Mouse (Mus musculus): ENCODE data around the gene Phlda1. TPM values are rescaled to one million over a fixed set of nuclear protein-coding genes. Genes with fewer than 3 reads are reported as not detected.
A peak's percentile ranks its signal among the peaks of the same experiment; 100 is the strongest.

Phlda1 gene
- polyA plus RNA-seq, 1 experiment from 2014 or later = 137 TPM

- Histone ChIP-seq H3K4me3 (ENCODE audit: low read depth, low read length) (no peak overlapping the region), H3K27me3 (ENCODE audit: insufficient read depth, low read length) (no peaks in the 10 kb centered on the region), H3K36me3 (ENCODE audit: insufficient read depth) (no peaks in the 10 kb centered on the region), H3K9ac (no peak overlapping the region), H3K27ac (ENCODE audit: low read depth) (no peak overlapping the region), H3K4me2 (no peak overlapping the region), H3K9me3 (ENCODE audit: low read depth, low read length) (no peaks in the 10 kb centered on the region), H3K4me1 (ENCODE audit: insufficient read depth) (peaks cover 4% of the 10 kb centered on the region; the same call in 1 of the 2 replicates)
- no peak for DNase-seq
- no peak for ATAC-seq (ENCODE audit: insufficient read depth)
- TF ChIP-seq CTCF (IDR thresholded peaks at IDR 0.05; ENCODE audit: low read depth) = no peak
- WGBS = 68% methylated on average over 5 of the region's 5 CpGs
These were observed 21.0 kb downstream of the Phlda1 start for GRCm38 (mm10) chr10:111527057-111527456.

GRCm38 (mm10) chr10:111527613-111528012 lies 21.5 kb downstream of the Phlda1 start:
- no peaks in the 10 kb centered on the region for H3K27me3 ChIP-seq (ENCODE audit: insufficient read depth, low read length)
- no peak overlapping the region for H3K4me3 ChIP-seq (ENCODE audit: low read depth, low read length)
- no peak for ATAC-seq (ENCODE audit: insufficient read depth)
- H3K9ac ChIP-seq = no peak overlapping the region
- H3K4me2 ChIP-seq = no peak overlapping the region
- H3K27ac ChIP-seq (ENCODE audit: low read depth) = no peak overlapping the region
- no peak for DNase-seq
- WGBS = 66% methylated on average over 7 of the region's 7 CpGs
- peaks cover 4% of the 10 kb centered on the region; the same call in 1 of the 2 replicates for H3K4me1 ChIP-seq (ENCODE audit: insufficient read depth)
- H3K36me3 ChIP-seq (ENCODE audit: insufficient read depth) = no peaks in the 10 kb centered on the region
- H3K9me3 ChIP-seq (ENCODE audit: low read depth, low read length) = no peaks in the 10 kb centered on the region
- no peak for TF ChIP-seq CTCF (IDR thresholded peaks at IDR 0.05; ENCODE audit: low read depth)

- Histone ChIP-seq H3K4me3 (ENCODE audit: low read depth, low read length) (no peak overlapping the region), H3K27me3 (ENCODE audit: insufficient read depth, low read length) (no peaks in the 10 kb centered on the region), H3K9me3 (ENCODE audit: low read depth, low read length) (no peaks in the 10 kb centered on the region), H3K4me1 (ENCODE audit: insufficient read depth) (peaks cover 4% of the 10 kb centered on the region; the same call in 1 of the 2 replicates), H3K27ac (ENCODE audit: low read depth) (no peak overlapping the region), H3K4me2 (no peak overlapping the region), H3K9ac (no peak overlapping the region), H3K36me3 (ENCODE audit: insufficient read depth) (no peaks in the 10 kb centered on the region)
- DNase-seq = no peak
- 70% methylated on average over 4 of the region's 4 CpGs for WGBS
- no peak for ATAC-seq (ENCODE audit: insufficient read depth)
- TF ChIP-seq CTCF (IDR thresholded peaks at IDR 0.05; ENCODE audit: low read depth) = no peak
These were observed 22.2 kb downstream of the Phlda1 start for GRCm38 (mm10) chr10:111528283-111528682.

DNA sequence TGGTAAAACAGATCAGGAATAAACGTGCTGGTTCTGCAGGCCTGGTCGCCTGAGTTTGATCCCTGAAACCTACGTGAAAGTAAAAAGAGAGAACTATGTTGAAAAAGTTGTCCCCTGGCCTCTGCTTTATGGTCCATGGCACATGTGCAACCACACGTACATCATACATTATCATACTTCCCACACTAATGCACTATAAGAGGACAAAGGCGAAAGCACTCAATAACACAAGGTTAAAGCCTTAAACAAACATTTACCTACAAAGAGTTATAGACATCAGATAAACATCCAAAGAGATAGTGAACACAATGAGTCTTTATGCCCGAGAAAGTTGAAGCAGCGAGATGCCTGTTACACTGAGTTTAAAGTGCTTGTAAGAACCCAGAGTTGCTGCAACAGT lies 24.3 kb downstream of the Phlda1 start:
- ATAC-seq (ENCODE audit: insufficient read depth) (no peak), DNase-seq (no peak)
- H3K36me3 ChIP-seq (ENCODE audit: insufficient read depth) = no peaks in the 10 kb centered on the region
- TF ChIP-seq CTCF (IDR thresholded peaks at IDR 0.05; ENCODE audit: low read depth) = no peak
- H3K9me3 ChIP-seq (ENCODE audit: low read depth, low read length) = no peaks in the 10 kb centered on the region
- no peak overlapping the region for H3K9ac ChIP-seq
- no peak overlapping the region for H3K4me3 ChIP-seq (ENCODE audit: low read depth, low read length)
- no peaks in the 10 kb centered on the region for H3K27me3 ChIP-seq (ENCODE audit: insufficient read depth, low read length)
- WGBS = 58% methylated on average over 7 of the region's 7 CpGs
- no peak overlapping the region for H3K4me2 ChIP-seq
- H3K27ac ChIP-seq (ENCODE audit: low read depth) = no peak overlapping the region
- H3K4me1 ChIP-seq (ENCODE audit: insufficient read depth) = peaks cover 4% of the 10 kb centered on the region; the same call in 1 of the 2 replicates

DNA sequence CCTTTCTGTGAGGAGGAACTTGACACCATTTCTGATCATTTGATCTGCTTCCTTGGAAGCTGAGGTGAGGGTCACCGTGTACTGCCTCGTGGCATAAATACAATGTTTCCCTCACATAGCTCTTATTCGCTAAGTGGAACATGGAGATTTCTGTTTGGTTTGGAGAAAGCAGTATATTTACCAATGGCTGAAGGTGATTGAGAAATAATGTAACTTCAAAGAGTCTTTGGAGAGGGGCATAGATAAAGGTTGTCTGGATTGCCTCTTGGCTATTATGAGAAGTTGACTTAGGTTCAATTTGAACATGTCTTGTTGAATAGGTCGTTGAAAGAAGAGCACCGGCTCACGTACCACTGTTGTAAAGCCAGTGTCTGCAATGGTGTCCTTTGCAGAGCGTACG lies 28.6 kb downstream of the Phlda1 start:
- Histone ChIP-seq H3K4me3 (ENCODE audit: low read depth, low read length) (no peak overlapping the region), H3K4me2 (no peak overlapping the region), H3K36me3 (ENCODE audit: insufficient read depth) (no peaks in the 10 kb centered on the region), H3K4me1 (ENCODE audit: insufficient read depth) (peaks cover 10% of the 10 kb centered on the region), H3K27me3 (ENCODE audit: insufficient read depth, low read length) (no peaks in the 10 kb centered on the region), H3K9ac (no peak overlapping the region), H3K9me3 (ENCODE audit: low read depth, low read length) (no peaks in the 10 kb centered on the region), H3K27ac (ENCODE audit: low read depth) (no peak overlapping the region)
- TF ChIP-seq CTCF (IDR thresholded peaks at IDR 0.05; ENCODE audit: low read depth) = no peak
- 56% methylated on average over 8 of the region's 8 CpGs for WGBS
- no peak for DNase-seq
- ATAC-seq (ENCODE audit: insufficient read depth) = no peak

DNA sequence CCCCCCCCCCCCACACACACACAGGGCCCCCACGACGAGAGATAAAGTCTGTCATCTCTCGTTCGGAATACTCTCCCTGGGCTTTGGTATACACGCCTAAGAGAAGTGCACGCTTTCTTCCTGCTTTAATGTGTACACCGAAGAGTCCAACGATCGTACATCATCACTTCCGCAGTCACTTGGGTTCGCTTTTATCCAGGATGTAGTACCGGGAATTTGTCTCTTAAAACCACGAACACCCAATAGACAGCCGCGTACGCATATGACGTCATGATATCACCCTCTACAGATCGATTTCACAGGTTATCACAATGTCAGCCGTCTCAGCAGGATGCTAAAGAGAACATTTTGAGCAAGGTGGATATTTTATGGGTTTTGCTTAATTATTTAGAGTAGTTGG lies 31.3 kb downstream of the Phlda1 start:
- WGBS = 45% methylated on average over 19 of the region's 19 CpGs

GRCm38 (mm10) chr10:111539724-111540324 lies 33.7 kb downstream of the Phlda1 start:
- Histone ChIP-seq H3K36me3 (ENCODE audit: insufficient read depth) (no peaks in the 10 kb centered on the region), H3K4me2 (peak overlapping the region; percentile 28), H3K4me3 (ENCODE audit: low read depth, low read length) (no peak overlapping the region), H3K9me3 (ENCODE audit: low read depth, low read length) (no peaks in the 10 kb centered on the region), H3K4me1 (ENCODE audit: insufficient read depth) (peaks cover 23% of the 10 kb centered on the region), H3K27ac (ENCODE audit: low read depth) (peak overlapping the region; percentile 85), H3K9ac (no peak overlapping the region), H3K27me3 (ENCODE audit: insufficient read depth, low read length) (no peaks in the 10 kb centered on the region)
- whole genome bisulfite sequencing = 24% methylated on average over 9 of the region's 9 CpGs
- no peak for TF ChIP-seq CTCF (IDR thresholded peaks at IDR 0.05; ENCODE audit: low read depth)
- peak; percentile 78 for DNase-seq
- ATAC-seq (ENCODE audit: insufficient read depth) = peak; percentile 59

More for the DNA sequence above, 31.3 kb downstream of the Phlda1 start:
- H3K9ac ChIP-seq = peak overlapping the region; percentile 34
- H3K4me1 ChIP-seq (ENCODE audit: insufficient read depth) = peaks cover 16% of the 10 kb centered on the region
- ATAC-seq (ENCODE audit: insufficient read depth) = no peak
- DNase-seq = no peak
- peak overlapping the region; percentile 55 for H3K4me2 ChIP-seq
- no peak for TF ChIP-seq CTCF (IDR thresholded peaks at IDR 0.05; ENCODE audit: low read depth)
- H3K36me3 ChIP-seq (ENCODE audit: insufficient read depth) = no peaks in the 10 kb centered on the region
- no peaks in the 10 kb centered on the region for H3K9me3 ChIP-seq (ENCODE audit: low read depth, low read length)
- H3K27ac ChIP-seq (ENCODE audit: low read depth) = peak overlapping the region; percentile 72
- no peaks in the 10 kb centered on the region for H3K27me3 ChIP-seq (ENCODE audit: insufficient read depth, low read length)
- peak overlapping the region; percentile 13 for H3K4me3 ChIP-seq (ENCODE audit: low read depth, low read length)
